Mouse (Mus musculus): ENCODE measurements at regions not wholly inside any gene's neighbourhood (a gene's known extent, or its start where the extent isn't known, plus 50 kb on each side); places are given as distances from the start of the nearest gene placed in this dataset.

- no peak for TF ChIP-seq FLI1 (IDR thresholded peaks at IDR 0.05; ENCODE audit: low read length)
- no peak for TF ChIP-seq GATA1 (IDR thresholded peaks at IDR 0.05; ENCODE audit: borderline replicate concordance, low read length)
Observed at GRCm38 (mm10) chr4:81757905-81758304, 315.3 kb upstream of the Mpdz start.
